Mouse (Mus musculus): ENCODE measurements around the gene E4f1. TPM values are rescaled to one million over a fixed set of nuclear protein-coding genes. Genes with fewer than 3 reads are reported as not detected.
"Not testable (repeated sequence)": the region's sequence is repeated elsewhere in the genome, so short reads cannot be mapped to it uniquely, and the experiment has no call there.

Gene E4f1
- polyA plus RNA-seq, 1 experiment from 2014 or later: 9.8 TPM

DNA sequence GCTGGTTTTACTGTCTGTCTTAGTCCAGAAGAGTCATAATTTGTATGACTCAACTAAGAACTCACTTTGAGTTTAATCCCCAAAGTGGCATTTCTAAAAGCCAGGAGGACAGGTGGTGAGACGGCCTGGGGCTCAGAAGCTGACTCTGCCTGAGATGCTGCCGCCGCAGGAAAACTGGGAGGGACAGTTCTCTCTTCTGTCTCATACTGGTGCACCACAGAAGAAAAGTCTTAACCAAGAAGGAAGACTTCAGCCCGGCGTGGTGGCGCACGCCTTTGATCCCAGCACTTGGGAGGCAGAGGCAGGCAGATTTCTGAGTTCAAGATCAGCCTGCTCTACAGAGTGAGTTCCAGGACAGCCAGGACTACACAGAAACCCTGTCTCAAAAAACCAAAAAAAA lies 44.2 kb downstream of the E4f1 start:
- Histone ChIP-seq H3K27me3 (ENCODE audit: insufficient read depth, low read length) (no peaks in the 10 kb centered on the region), H3K4me1 (replicated peaks; ENCODE audit: insufficient read depth, low read length) (no peaks in the 10 kb centered on the region), H3K27ac (peak overlapping the region; percentile 98), H3K36me3 (ENCODE audit: insufficient read depth, low read length) (peaks cover 31% of the 10 kb centered on the region), H3K9me3 (replicated peaks; ENCODE audit: low read length) (no peaks in the 10 kb centered on the region), H3K4me3 (replicated peaks; ENCODE audit: low read depth, low read length) (no peak overlapping the region), H3K9ac (ENCODE audit: low read depth, low read length) (no peak overlapping the region), H3K4me2 (ENCODE audit: low read length) (peak overlapping the region; percentile 80; the same call in 1 of the 2 replicates)
- 87% methylated on average over 7 of the region's 7 CpGs for WGBS
- ATAC-seq (replicated peaks; ENCODE audit: low FRiP score, low read depth) (no peak), DNase-seq (ENCODE audit: low spot score) (no peak)
- no peak for TF ChIP-seq CTCF (IDR thresholded peaks at IDR 0.05; ENCODE audit: low read depth)

DNA sequence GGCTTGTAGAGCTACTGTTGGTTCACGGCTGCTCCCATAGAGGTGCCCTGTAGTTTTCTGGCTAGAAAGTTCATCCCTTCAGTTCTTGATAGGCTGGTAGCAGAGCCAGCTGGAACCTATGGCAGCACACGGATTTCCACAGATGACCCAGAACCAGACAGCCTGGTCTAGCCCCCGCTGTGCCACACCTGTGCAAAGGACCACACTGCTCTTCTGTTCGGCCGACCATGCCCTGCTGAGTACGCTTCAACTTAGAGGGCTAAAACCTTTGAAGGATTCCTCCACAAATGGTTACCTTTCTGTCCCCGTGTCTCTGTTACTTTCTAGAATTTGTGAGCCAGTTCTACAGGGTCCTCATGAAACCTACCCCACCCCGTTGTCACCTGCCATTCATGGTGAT lies 44.8 kb downstream of the E4f1 start:
- not testable (repeated sequence) for DNase-seq (ENCODE audit: low spot score); H3K9ac ChIP-seq (ENCODE audit: low read depth, low read length); ATAC-seq (replicated peaks; ENCODE audit: low FRiP score, low read depth); H3K4me1 ChIP-seq (replicated peaks; ENCODE audit: insufficient read depth, low read length); H3K27me3 ChIP-seq (ENCODE audit: insufficient read depth, low read length); H3K27ac ChIP-seq; H3K4me3 ChIP-seq (replicated peaks; ENCODE audit: low read depth, low read length); H3K9me3 ChIP-seq (replicated peaks; ENCODE audit: low read length); H3K4me2 ChIP-seq (ENCODE audit: low read length)
- 97% methylated on average over 4 of the region's 8 CpGs for WGBS
- peaks cover 35% of the 10 kb centered on the region for H3K36me3 ChIP-seq (ENCODE audit: insufficient read depth, low read length)

DNA sequence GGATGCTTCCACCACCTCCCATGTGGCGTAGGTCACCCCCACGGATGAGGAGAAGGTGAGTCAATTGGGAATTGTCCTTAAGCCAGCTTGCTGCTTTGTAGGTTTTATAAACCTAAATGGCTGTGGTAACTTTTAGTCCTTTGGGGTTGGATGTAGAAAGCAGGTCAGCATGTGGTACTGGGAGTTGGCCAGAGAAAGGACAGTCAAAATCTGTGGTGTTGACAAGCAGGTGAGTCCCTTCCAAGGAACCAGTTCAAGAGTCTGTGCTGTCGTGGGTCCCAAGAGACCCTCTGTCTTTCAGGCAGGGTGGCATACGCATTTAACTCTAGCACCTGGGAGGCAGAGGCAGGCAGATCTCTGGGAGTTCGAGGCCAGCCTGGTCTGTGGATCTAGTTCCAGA lies 45.6 kb downstream of the E4f1 start:
- 92% methylated on average over 5 of the region's 5 CpGs for WGBS
- DNase-seq (ENCODE audit: low spot score): no peak
- Histone ChIP-seq H3K36me3 (ENCODE audit: insufficient read depth, low read length) (peaks cover 41% of the 10 kb centered on the region), H3K4me3 (replicated peaks; ENCODE audit: low read depth, low read length) (no peak overlapping the region), H3K4me1 (replicated peaks; ENCODE audit: insufficient read depth, low read length) (no peaks in the 10 kb centered on the region), H3K27me3 (ENCODE audit: insufficient read depth, low read length) (no peaks in the 10 kb centered on the region), H3K9me3 (replicated peaks; ENCODE audit: low read length) (no peaks in the 10 kb centered on the region), H3K27ac (no peak overlapping the region), H3K9ac (ENCODE audit: low read depth, low read length) (no peak overlapping the region), H3K4me2 (ENCODE audit: low read length) (no peak overlapping the region)
- ATAC-seq (replicated peaks; ENCODE audit: low FRiP score, low read depth): no peak
- TF ChIP-seq CTCF (IDR thresholded peaks at IDR 0.05; ENCODE audit: low read depth): no peak

DNA sequence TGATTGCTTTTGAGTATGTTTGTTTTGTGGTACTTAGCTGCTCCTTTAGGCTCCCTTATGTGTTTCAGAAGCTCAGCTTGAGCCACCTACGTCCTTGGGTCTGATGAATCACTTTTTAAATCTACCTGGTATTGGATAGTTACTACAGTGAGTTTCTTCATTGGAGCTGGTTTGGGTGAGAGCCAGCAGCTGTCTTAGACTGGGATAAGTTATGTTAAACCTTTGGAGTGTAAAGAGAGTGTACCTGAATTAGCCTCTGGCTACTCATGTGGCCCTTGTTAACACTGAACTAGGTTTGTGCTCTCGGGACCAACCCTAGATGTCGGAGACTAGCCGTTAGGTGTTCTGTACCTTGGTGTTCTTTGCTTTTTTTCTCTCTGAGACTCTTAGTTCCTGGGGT lies 47.0 kb downstream of the E4f1 start:
- Histone ChIP-seq H3K9me3 (replicated peaks; ENCODE audit: low read length) (no peaks in the 10 kb centered on the region), H3K4me3 (replicated peaks; ENCODE audit: low read depth, low read length) (no peak overlapping the region), H3K9ac (ENCODE audit: low read depth, low read length) (no peak overlapping the region), H3K4me1 (replicated peaks; ENCODE audit: insufficient read depth, low read length) (no peaks in the 10 kb centered on the region), H3K27me3 (ENCODE audit: insufficient read depth, low read length) (no peaks in the 10 kb centered on the region), H3K36me3 (ENCODE audit: insufficient read depth, low read length) (peaks cover 51% of the 10 kb centered on the region), H3K27ac (no peak overlapping the region), H3K4me2 (ENCODE audit: low read length) (no peak overlapping the region)
- DNase-seq (ENCODE audit: low spot score) (no peak), ATAC-seq (replicated peaks; ENCODE audit: low FRiP score, low read depth) (no peak)
- 89% methylated on average over 4 of the region's 4 CpGs for WGBS
- no peak for TF ChIP-seq CTCF (IDR thresholded peaks at IDR 0.05; ENCODE audit: low read depth)

DNA sequence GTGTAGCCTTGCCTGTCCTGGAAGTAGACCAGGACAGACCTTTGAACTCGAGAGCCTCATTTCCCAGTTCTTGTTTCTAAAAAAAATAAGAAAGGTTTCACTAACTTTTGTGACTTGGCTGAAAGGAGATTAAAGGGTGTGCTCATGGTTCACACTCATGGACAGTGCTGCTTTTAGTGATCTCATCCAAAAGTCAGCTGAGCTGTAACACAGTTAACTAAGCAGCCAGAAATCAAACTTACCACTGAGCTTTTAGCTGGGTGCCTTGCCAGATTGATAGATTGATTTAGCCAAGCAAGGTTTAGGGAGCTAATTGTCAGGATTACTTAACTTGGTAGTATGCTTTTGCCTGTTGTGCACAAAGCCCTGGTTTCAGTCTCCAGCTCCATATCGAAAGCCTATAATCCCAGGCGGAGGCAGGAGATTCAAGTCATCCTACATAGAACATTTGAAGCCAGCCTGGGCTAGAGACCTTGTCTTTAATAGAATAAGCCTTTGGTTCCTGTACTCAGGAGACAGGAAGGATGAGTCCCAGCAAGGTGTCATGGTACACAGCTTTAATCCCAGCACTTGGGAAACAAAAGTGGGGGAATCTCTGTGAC lies 54.0 kb downstream of the E4f1 start:
- DNase-seq (ENCODE audit: low spot score) (no peak), ATAC-seq (replicated peaks; ENCODE audit: low FRiP score, low read depth) (no peak)
- H3K27ac ChIP-seq: no peak overlapping the region
- peaks cover 25% of the 10 kb centered on the region for H3K36me3 ChIP-seq (ENCODE audit: insufficient read depth, low read length)
- peak overlapping the region; percentile 80 for H3K4me2 ChIP-seq (ENCODE audit: low read length)
- no peaks in the 10 kb centered on the region for H3K9me3 ChIP-seq (replicated peaks; ENCODE audit: low read length)
- peak overlapping the region; percentile 91 for H3K9ac ChIP-seq (ENCODE audit: low read depth, low read length)
- H3K4me3 ChIP-seq (replicated peaks; ENCODE audit: low read depth, low read length): peak overlapping the region; percentile 87; the same call in 1 of the 2 replicates
- 81% methylated on average over 3 of the region's 3 CpGs for WGBS
- no peaks in the 10 kb centered on the region for H3K27me3 ChIP-seq (ENCODE audit: insufficient read depth, low read length)
- no peak for TF ChIP-seq CTCF (IDR thresholded peaks at IDR 0.05; ENCODE audit: low read depth)
- H3K4me1 ChIP-seq (replicated peaks; ENCODE audit: insufficient read depth, low read length): peaks cover 14% of the 10 kb centered on the region; the same call in 1 of the 2 replicates

DNA sequence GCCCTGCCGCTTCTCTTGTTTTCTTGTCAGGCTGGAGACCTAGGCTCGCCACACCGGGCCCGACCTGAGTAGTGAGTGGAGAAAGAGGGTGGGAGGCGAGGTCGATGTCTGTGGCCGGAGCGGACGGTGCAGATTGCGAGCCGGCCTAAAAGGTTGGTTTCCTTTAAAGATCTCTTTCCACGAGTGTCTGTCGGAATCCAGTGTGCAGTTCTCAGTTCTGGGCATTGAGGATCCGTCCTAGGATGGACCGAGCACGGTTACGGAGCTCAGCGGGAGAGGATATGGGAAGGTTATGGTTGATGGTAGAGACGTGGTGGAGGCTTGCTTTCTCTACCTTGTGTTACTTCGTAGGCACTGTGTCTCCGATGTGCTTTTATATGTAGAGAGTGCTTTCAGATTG lies 55.1 kb downstream of the E4f1 start:
- peaks cover 18% of the 10 kb centered on the region for H3K36me3 ChIP-seq (ENCODE audit: insufficient read depth, low read length)
- H3K9me3 ChIP-seq (replicated peaks; ENCODE audit: low read length): no peaks in the 10 kb centered on the region
- H3K4me2 ChIP-seq (ENCODE audit: low read length): peak overlapping the region; percentile 80
- peak overlapping the region; percentile 87 for H3K4me3 ChIP-seq (replicated peaks; ENCODE audit: low read depth, low read length)
- H3K9ac ChIP-seq (ENCODE audit: low read depth, low read length): peak overlapping the region; percentile 91
- no peaks in the 10 kb centered on the region for H3K27me3 ChIP-seq (ENCODE audit: insufficient read depth, low read length)
- 0 out of 2 replicates have a peak, but pooled peaks have one; percentile 1 for ATAC-seq (replicated peaks; ENCODE audit: low FRiP score, low read depth)
- under 1% methylated on average over 21 of the region's 21 CpGs for WGBS
- DNase-seq (ENCODE audit: low spot score): peak; percentile 12
- TF ChIP-seq CTCF (IDR thresholded peaks at IDR 0.05; ENCODE audit: low read depth): no peak
- peaks cover 14% of the 10 kb centered on the region; the same call in 1 of the 2 replicates for H3K4me1 ChIP-seq (replicated peaks; ENCODE audit: insufficient read depth, low read length)
- H3K27ac ChIP-seq: peak overlapping the region; percentile 88
